Mouse (Mus musculus): ENCODE results near the gene Mov10l1.

The Mov10l1 gene

GRCm38 (mm10) chr15:89074613-89075477, 92.1 kb downstream of the Mov10l1 start, which contains the start of gene Trabd:
Gene Trabd, plus strand, starts transcription at chr15:89075124.
- DNase-seq (ENCODE audit: low spot score in 2 of 2) = peak in 1 of 2 experiments; percentile 48

GRCm38 (mm10) chr15:89075478-89076147, 92.9 kb downstream of the Mov10l1 start:
- DNase-seq (ENCODE audit: low spot score in 2 of 2) = peak; percentile 90 to 91

GRCm38 (mm10) chr15:89076156-89076731, 93.5 kb downstream of the Mov10l1 start:
- DNase-seq (ENCODE audit: low spot score in 2 of 2) = peak; percentile 42 to 55

- DNase-seq (ENCODE audit: low spot score in 2 of 2) = peak; percentile 43 to 60
These were observed 95.6 kb downstream of the Mov10l1 start for GRCm38 (mm10) chr15:89078208-89078836.

GRCm38 (mm10) chr15:89083906-89084305, 101.2 kb downstream of the Mov10l1 start:
- DNase-seq (ENCODE audit: low spot score in 2 of 2) = no peak

- DNase-seq (ENCODE audit: low spot score in 2 of 2) = no peak
These were observed 102.1 kb downstream of the Mov10l1 start for GRCm38 (mm10) chr15:89084826-89085225.

GRCm38 (mm10) chr15:89088607-89089247, 106.0 kb downstream of the Mov10l1 start, which contains the start of gene Selenoo:
Gene Selenoo, plus strand, starts transcription at chr15:89089084.
- DNase-seq (ENCODE audit: low spot score in 2 of 2) = peak; percentile 90 to 93

- no peak for DNase-seq (ENCODE audit: low spot score in 2 of 2)
These were observed 106.7 kb downstream of the Mov10l1 start for GRCm38 (mm10) chr15:89089248-89090051.

- no peak for DNase-seq (ENCODE audit: low spot score in 2 of 2)
These were observed 108.0 kb downstream of the Mov10l1 start for GRCm38 (mm10) chr15:89090662-89091061.

GRCm38 (mm10) chr15:89092181-89092580, 109.5 kb downstream of the Mov10l1 start:
- DNase-seq (ENCODE audit: low spot score in 2 of 2) = no peak

GRCm38 (mm10) chr15:89097450-89097849, 114.7 kb downstream of the Mov10l1 start:
- DNase-seq (ENCODE audit: low spot score in 2 of 2) = no peak

- DNase-seq (ENCODE audit: low spot score in 2 of 2) = no peak
These were observed 115.9 kb downstream of the Mov10l1 start for GRCm38 (mm10) chr15:89098616-89099015.

GRCm38 (mm10) chr15:89100823-89101222, 118.1 kb downstream of the Mov10l1 start:
- DNase-seq (ENCODE audit: low spot score in 2 of 2) = no peak

GRCm38 (mm10) chr15:89102646-89103045, 119.9 kb downstream of the Mov10l1 start:
- no peak for DNase-seq (ENCODE audit: low spot score in 2 of 2)

GRCm38 (mm10) chr15:89103921-89104320, 121.2 kb downstream of the Mov10l1 start:
- DNase-seq (ENCODE audit: low spot score in 2 of 2) = no peak

GRCm38 (mm10) chr15:89104425-89104824, 121.7 kb downstream of the Mov10l1 start:
- DNase-seq (ENCODE audit: low spot score in 2 of 2) = no peak

Measured in heart, adult 9 months (tissue).